Mouse (Mus musculus) midbrain, embryonic 14.5 days (tissue): ENCODE data around the gene Sox6. TPM values are rescaled to one million over a fixed set of nuclear protein-coding genes. Genes with fewer than 3 reads are reported as not detected.

ENCODE experiments used
- ATAC-seq: fragments of 200-750 bp; cut with Nextera tagmentation; 2 replicates; pipeline ENCODE4 v1.8.0; 2017; ENCODE audit warnings: moderate number of reproducible peaks, moderate library complexity; ENCODE audit not compliant: low FRiP score, low TSS enrichment
- DNase-seq: peaks from one replicate; pipeline ENCODE4 v3.0.0-alpha.2; 2015
- H3K27ac ChIP-seq: fragments of 300-500 bp; sonication (generic); replicated peaks from 2 replicates; pipeline ENCODE4 v1.5.1; 2014; ENCODE audit warnings: mild to moderate bottlenecking, low read depth, low read length, moderate library complexity
- H3K27me3 ChIP-seq: fragments of 300-500 bp; sonication (generic); 2 replicates; pipeline ENCODE4 v1.6.1; 2014; ENCODE audit warnings: low read length, control low read depth, mixed read lengths; ENCODE audit not compliant: control insufficient read depth, insufficient read depth
- H3K36me3 ChIP-seq: fragments of 300-500 bp; sonication (generic); 2 replicates; pipeline ENCODE4 v1.6.1; 2014; ENCODE audit warnings: low read length, control low read depth; ENCODE audit not compliant: control insufficient read depth, insufficient read depth
- H3K4me1 ChIP-seq: fragments of 300-500 bp; sonication (generic); 2 replicates; pipeline ENCODE4 v1.6.1; 2014; ENCODE audit warnings: mild to moderate bottlenecking, antibody characterized with exemption, low read length, control low read depth; ENCODE audit not compliant: control insufficient read depth, insufficient read depth
- H3K4me2 ChIP-seq: fragments of 300-500 bp; sonication (generic); 2 replicates; pipeline ENCODE4 v1.6.1; 2014; ENCODE audit warnings: mild to moderate bottlenecking, low read length, moderate library complexity
- H3K4me3 ChIP-seq: fragments of 300-500 bp; sonication (generic); replicated peaks from 2 replicates; pipeline ENCODE4 v1.5.1; 2014; ENCODE audit warnings: low read depth, low read length
- H3K9ac ChIP-seq: fragments of 300-500 bp; sonication (generic); replicated peaks from 2 replicates; pipeline ENCODE4 v1.6.1; 2014; ENCODE audit warnings: mild to moderate bottlenecking, low read length, moderate library complexity
- H3K9me3 ChIP-seq: fragments of 300-500 bp; sonication (generic); 2 replicates; pipeline ENCODE4 v1.6.1; 2016; ENCODE audit warnings: low read length, control low read depth, mixed read lengths; ENCODE audit not compliant: control insufficient read depth
- WGBS: fragments of 180-500 bp; shearing (Covaris S2); extraction: QIAGEN DNeasy Blood & Tissue Kit; methylation state at CpG from one replicate; pipeline ENCODE4 v1.1.7; 2014; 5-methylcytosine and 5-hydroxymethylcytosine counted together
- polyA plus RNA-seq: library from polyadenylated mRNA; unstranded; fragments of >200 nt; fragmentation: Nextera tagmentation; extraction: Ambion mirVana; gene quantifications from 2 replicates; pipeline ENCODE4 v1.2.1, GENCODE M21; 2014

The Sox6 gene
- polyA plus RNA-seq, 1 experiment from 2014 or later = 52.1 TPM

GRCm38 (mm10) chr7:115840613-115841012 is 198.0 kb downstream of the Sox6 start:
- no peak overlapping the region for H3K4me3 ChIP-seq
- no peak for DNase-seq
- no peaks in the 10 kb centered on the region for H3K9me3 ChIP-seq
- no peak overlapping the region for H3K9ac ChIP-seq
- no peaks in the 10 kb centered on the region for H3K4me1 ChIP-seq
- no peak overlapping the region for H3K4me2 ChIP-seq
- H3K27me3 ChIP-seq = no peaks in the 10 kb centered on the region
- WGBS = 64% methylated on average over 3 of the region's 3 CpGs
- no peaks in the 10 kb centered on the region for H3K36me3 ChIP-seq
- H3K27ac ChIP-seq = no peak overlapping the region
- ATAC-seq = no peak

GRCm38 (mm10) chr7:115835005-115835404 is 203.6 kb downstream of the Sox6 start:
- Histone ChIP-seq H3K36me3 (no peaks in the 10 kb centered on the region), H3K9me3 (no peaks in the 10 kb centered on the region), H3K4me2 (no peak overlapping the region), H3K9ac (no peak overlapping the region), H3K4me3 (no peak overlapping the region), H3K27me3 (no peaks in the 10 kb centered on the region), H3K4me1 (peaks cover 6% of the 10 kb centered on the region), H3K27ac (no peak overlapping the region)
- WGBS = 81% methylated on average over 3 of the region's 3 CpGs
- DNase-seq (no peak), ATAC-seq (no peak)

DNA sequence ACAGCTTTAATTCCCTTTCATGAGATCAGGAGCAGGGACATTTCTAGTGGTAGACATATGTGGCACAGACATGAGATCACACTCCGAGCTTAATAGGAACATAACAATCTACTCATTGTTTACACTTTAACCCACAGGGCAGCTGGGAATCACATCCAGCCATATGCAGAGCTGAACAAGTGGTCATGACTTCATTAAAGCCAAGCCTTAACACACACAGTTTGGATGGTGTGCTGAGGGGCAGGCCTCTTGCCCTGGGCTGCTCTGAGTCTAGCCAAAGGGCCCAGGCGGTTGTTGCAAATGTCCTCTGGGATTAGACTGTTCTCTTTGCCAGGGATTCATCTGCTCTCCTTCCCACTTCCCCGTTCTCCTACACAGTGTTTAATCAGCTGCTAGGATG is 204.9 kb downstream of the Sox6 start:
- ATAC-seq (no peak), DNase-seq (peak; percentile 26)
- Histone ChIP-seq H3K4me3 (no peak overlapping the region), H3K9me3 (no peaks in the 10 kb centered on the region), H3K27ac (no peak overlapping the region), H3K27me3 (no peaks in the 10 kb centered on the region), H3K4me2 (no peak overlapping the region), H3K9ac (no peak overlapping the region), H3K4me1 (peaks cover 9% of the 10 kb centered on the region), H3K36me3 (no peaks in the 10 kb centered on the region)
- 21% methylated on average over 3 of the region's 3 CpGs for WGBS

DNA sequence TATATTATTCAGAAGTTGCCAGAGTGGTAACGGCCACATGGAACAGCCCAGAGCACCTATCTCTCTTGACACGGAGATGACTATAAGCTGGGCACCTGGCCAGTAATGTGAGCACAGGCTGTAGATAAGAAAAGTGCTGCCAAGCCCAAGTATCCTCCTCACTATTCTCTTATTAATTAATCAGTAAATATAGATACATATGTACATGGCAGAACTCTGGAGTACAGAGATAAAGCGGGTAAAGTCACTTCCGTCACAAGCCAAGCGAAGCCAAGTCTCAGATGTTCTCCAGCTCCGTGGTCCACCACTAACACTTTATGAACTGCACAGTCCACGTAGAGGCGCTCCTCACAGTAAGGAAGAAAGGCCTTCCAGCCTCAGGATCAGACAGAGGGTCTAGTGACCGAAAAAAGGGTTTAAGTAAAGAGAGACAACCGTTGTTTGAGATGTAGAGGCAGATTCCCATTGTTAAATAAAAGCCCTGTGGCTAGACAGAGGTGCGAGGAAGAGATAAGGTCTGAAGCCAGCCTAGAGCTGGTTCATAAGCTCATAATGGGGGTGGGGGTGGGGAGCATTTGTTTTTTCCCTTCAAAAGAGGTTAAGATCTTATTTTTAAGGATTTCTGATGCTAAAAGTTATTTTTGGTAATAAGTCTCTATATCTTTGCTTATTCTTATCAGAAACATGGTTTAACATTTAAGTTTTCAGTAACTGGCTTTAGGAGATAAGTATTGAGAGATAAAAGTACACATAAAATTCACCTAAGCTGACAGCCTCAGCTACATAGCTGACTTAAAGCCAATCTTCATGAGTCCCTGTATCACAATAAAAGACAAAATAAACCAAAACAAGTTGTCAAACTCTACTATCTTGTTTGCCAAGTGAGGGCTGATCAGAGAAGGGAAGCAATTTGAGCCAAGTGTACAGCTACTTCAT is 207.4 kb downstream of the Sox6 start:
- DNase-seq = no peak
- H3K27ac ChIP-seq = no peak overlapping the region
- no peaks in the 10 kb centered on the region for H3K36me3 ChIP-seq
- H3K4me2 ChIP-seq = no peak overlapping the region
- H3K9ac ChIP-seq = no peak overlapping the region
- H3K27me3 ChIP-seq = no peaks in the 10 kb centered on the region
- ATAC-seq = no peak
- H3K9me3 ChIP-seq = no peaks in the 10 kb centered on the region
- no peak overlapping the region for H3K4me3 ChIP-seq
- WGBS = 74% methylated on average over 11 of the region's 11 CpGs
- peaks cover 9% of the 10 kb centered on the region for H3K4me1 ChIP-seq

DNA sequence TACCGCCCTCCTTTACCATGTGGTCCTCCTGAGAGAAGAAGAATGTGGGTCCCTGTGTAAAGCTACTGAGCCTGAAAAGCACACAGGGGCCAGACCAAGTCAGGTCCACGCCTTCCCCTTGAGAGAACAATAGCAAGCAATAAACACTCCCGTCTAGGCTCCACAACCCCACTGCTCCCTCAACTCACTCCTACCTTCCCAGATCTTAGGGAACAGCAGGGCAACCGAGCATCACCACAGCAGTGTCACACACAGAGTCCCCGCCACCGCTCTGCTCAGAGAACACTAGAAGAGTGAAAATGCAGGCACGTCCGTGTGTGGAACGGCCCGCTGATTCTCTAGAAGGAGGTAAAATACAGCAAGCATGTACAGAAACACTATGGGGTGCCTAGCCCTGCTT is 208.2 kb downstream of the Sox6 start:
- 27% methylated on average over 10 of the region's 10 CpGs for WGBS

DNA sequence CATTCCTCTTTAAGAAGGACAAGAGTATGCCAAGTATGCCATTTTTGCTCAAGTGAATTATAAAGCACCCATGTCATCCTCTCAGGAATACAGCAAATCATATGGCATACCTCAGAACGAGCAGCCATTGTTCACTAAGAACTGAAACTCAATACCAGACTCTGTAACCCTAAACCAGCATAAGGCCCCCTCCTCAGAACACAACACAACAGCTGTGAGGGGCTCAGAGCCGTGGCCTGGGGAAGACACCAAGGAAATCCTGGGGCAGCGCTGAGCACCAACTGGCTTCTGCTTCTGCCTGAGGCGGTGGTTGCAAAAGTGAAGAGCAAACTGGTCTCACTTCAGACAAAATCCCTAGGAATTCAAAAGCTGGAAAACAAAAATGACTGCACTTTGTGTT is 208.8 kb downstream of the Sox6 start:
- no peak overlapping the region for H3K9ac ChIP-seq
- no peaks in the 10 kb centered on the region for H3K36me3 ChIP-seq
- H3K4me3 ChIP-seq = no peak overlapping the region
- no peak overlapping the region for H3K27ac ChIP-seq
- no peaks in the 10 kb centered on the region for H3K9me3 ChIP-seq
- no peak overlapping the region for H3K4me2 ChIP-seq
- peaks cover 22% of the 10 kb centered on the region for H3K4me1 ChIP-seq
- ATAC-seq = no peak
- DNase-seq = no peak
- 16% methylated on average over 4 of the region's 4 CpGs for WGBS
- H3K27me3 ChIP-seq = no peaks in the 10 kb centered on the region

More for the DNA sequence above, 208.2 kb downstream of the Sox6 start:
- ATAC-seq (no peak), DNase-seq (no peak)
- H3K4me3 ChIP-seq = no peak overlapping the region
- no peak overlapping the region for H3K27ac ChIP-seq
- H3K4me2 ChIP-seq = no peak overlapping the region
- no peaks in the 10 kb centered on the region for H3K27me3 ChIP-seq
- 0 out of 2 replicates have a peak overlapping the region, but pooled peaks have one; percentile 14 for H3K9ac ChIP-seq
- H3K4me1 ChIP-seq = peaks cover 16% of the 10 kb centered on the region
- H3K36me3 ChIP-seq = no peaks in the 10 kb centered on the region
- H3K9me3 ChIP-seq = no peaks in the 10 kb centered on the region

- H3K27me3 ChIP-seq = no peaks in the 10 kb centered on the region
- no peaks in the 10 kb centered on the region for H3K36me3 ChIP-seq
- WGBS = 87% methylated on average over 4 of the region's 4 CpGs
- no peak overlapping the region for H3K4me3 ChIP-seq
- H3K9me3 ChIP-seq = no peaks in the 10 kb centered on the region
- no peak overlapping the region for H3K27ac ChIP-seq
- H3K4me1 ChIP-seq = peaks cover 27% of the 10 kb centered on the region
- no peak overlapping the region for H3K4me2 ChIP-seq
- no peak overlapping the region for H3K9ac ChIP-seq
- no peak for ATAC-seq
- no peak for DNase-seq
Observed at GRCm38 (mm10) chr7:115829260-115829659, 209.3 kb downstream of the Sox6 start.

GRCm38 (mm10) chr7:115825295-115825694 is 213.3 kb downstream of the Sox6 start:
- H3K9me3 ChIP-seq = no peaks in the 10 kb centered on the region
- no peak overlapping the region for H3K27ac ChIP-seq
- H3K9ac ChIP-seq = no peak overlapping the region
- 78% methylated on average over 3 of the region's 3 CpGs for WGBS
- H3K4me3 ChIP-seq = no peak overlapping the region
- peaks cover 25% of the 10 kb centered on the region for H3K4me1 ChIP-seq
- no peak overlapping the region for H3K4me2 ChIP-seq
- H3K36me3 ChIP-seq = no peaks in the 10 kb centered on the region
- H3K27me3 ChIP-seq = no peaks in the 10 kb centered on the region
- ATAC-seq (no peak), DNase-seq (no peak)
